Mouse (Mus musculus) CH12.LX (cell line): Measurements from ENCODE around the gene Iqschfp. TPM values are rescaled to one million over a fixed set of nuclear protein-coding genes. Genes with fewer than 3 reads are reported as not detected.

ENCODE experiments used
- DNase-seq: peaks from one replicate; pipeline ENCODE4 v3.0.0-alpha.2; 2013; ENCODE audit errors: extremely low read depth
- H3K27ac ChIP-seq: 2 replicates; pipeline ENCODE4 v1.5.1; 2012; ENCODE audit warnings: low read depth, mild to moderate bottlenecking, control low read depth, moderate library complexity; ENCODE audit not compliant: insufficient read depth
- H3K27me3 ChIP-seq: replicated peaks from 2 replicates; pipeline ENCODE3; 2012; ENCODE audit warnings: inconsistent platforms
- H3K36me3 ChIP-seq, 2 experiments: replicated peaks in 1 of 2; 2 replicates each; pipeline versions ENCODE3 to v1.6.1; 2012; ENCODE audit warnings: inconsistent platforms in 1 of 2, low read length in 1 of 2, mild to moderate bottlenecking in 1 of 2, mixed read lengths in 1 of 2, moderate library complexity in 1 of 2; ENCODE audit not compliant: control insufficient read depth in 1 of 2, insufficient read depth in 1 of 2
- H3K4me1 ChIP-seq, 2 experiments: 2 replicates each; pipeline ENCODE4 v1.6.1; 2012; ENCODE audit warnings: inconsistent platforms in 1 of 2, moderate library complexity in 1 of 2; ENCODE audit not compliant: insufficient read depth in 2 of 2, control insufficient read depth in 1 of 2
- H3K4me2 ChIP-seq: 2 replicates; pipeline ENCODE4 v1.6.1; 2012; ENCODE audit warnings: low read depth, mild to moderate bottlenecking, control low read depth; ENCODE audit not compliant: poor library complexity, insufficient read depth, severe bottlenecking
- H3K4me3 ChIP-seq, 3 experiments: fragments of 150-350 bp in 1 of 3; sonication (generic) in 1 of 3; replicated peaks in 1 of 3; 2 replicates each; pipeline versions ENCODE3 to v1.5.1; 2011 to 2012; ENCODE audit warnings: low read depth in 2 of 3, low read length in 2 of 3, mild to moderate bottlenecking in 2 of 3, moderate library complexity in 2 of 3, control low read depth in 1 of 3, improper control_type of control experiment in 1 of 3, inconsistent platforms in 1 of 3, mixed read lengths in 1 of 3; ENCODE audit not compliant: poor library complexity in 1 of 3
- H3K79me2 ChIP-seq: replicated peaks from 2 replicates; pipeline ENCODE4 v1.6.1; 2012; ENCODE audit warnings: mild to moderate bottlenecking, moderate library complexity; ENCODE audit not compliant: control insufficient read depth, poor library complexity, insufficient read depth, severe bottlenecking; ENCODE audit errors: extremely low read depth
- H3K9ac ChIP-seq: 2 replicates; pipeline ENCODE4 v1.6.1; 2012; ENCODE audit warnings: low read depth, mild to moderate bottlenecking, control low read depth, moderate library complexity; ENCODE audit not compliant: insufficient read depth
- H3K9me3 ChIP-seq: replicated peaks from 2 replicates; pipeline ENCODE3; 2012; ENCODE audit warnings: low read length, inconsistent platforms, mixed read lengths
- CHD1 ChIP-seq: IDR thresholded peaks from 2 replicates; pipeline ENCODE4 v1.6.1; 2012; ENCODE audit warnings: low read depth, low read length, improper control_type of control experiment, inconsistent platforms
- CHD2 ChIP-seq: IDR thresholded peaks from 2 replicates; pipeline ENCODE4 v1.6.1; 2011; ENCODE audit warnings: low read length, improper control_type of control experiment
- E2F4 ChIP-seq: IDR thresholded peaks from 2 replicates; pipeline ENCODE4 v1.6.1; 2011; ENCODE audit warnings: low read depth, low read length, improper control_type of control experiment; ENCODE audit not compliant: insufficient replicate concordance
- ETS1 ChIP-seq: conservative IDR thresholded peaks from 2 replicates; pipeline ENCODE4 v1.6.1; 2012; ENCODE audit warnings: low read depth, mild to moderate bottlenecking, inconsistent platforms, low read length, improper control_type of control experiment, moderate library complexity
- GABPA ChIP-seq: IDR thresholded peaks from 2 replicates; pipeline ENCODE4 v1.6.1; 2012; ENCODE audit warnings: low read depth, low read length, improper control_type of control experiment, inconsistent platforms; ENCODE audit not compliant: insufficient replicate concordance
- HCFC1 ChIP-seq: IDR thresholded peaks from 2 replicates; pipeline ENCODE4 v1.6.1; 2012; ENCODE audit warnings: low read depth, mild to moderate bottlenecking, inconsistent platforms, low read length, improper control_type of control experiment
- IRF4 ChIP-seq: IDR thresholded peaks from 2 replicates; pipeline ENCODE4 v1.6.1; 2014; ENCODE audit warnings: low read depth, mild to moderate bottlenecking, inconsistent platforms, low read length, improper control_type of control experiment
- JUN ChIP-seq: IDR thresholded peaks from 2 replicates; pipeline ENCODE4 v1.6.1; 2011; ENCODE audit warnings: low read depth, mild to moderate bottlenecking, low read length, improper control_type of control experiment, moderate library complexity; ENCODE audit not compliant: insufficient read depth
- JUND ChIP-seq: conservative IDR thresholded peaks from 2 replicates; pipeline ENCODE4 v1.6.1; 2011; ENCODE audit warnings: low read depth, low read length, improper control_type of control experiment
- MAX ChIP-seq: IDR thresholded peaks from 2 replicates; pipeline ENCODE4 v1.6.1; 2011; ENCODE audit warnings: low read length, improper control_type of control experiment
- MAZ ChIP-seq: IDR thresholded peaks from 2 replicates; pipeline ENCODE4 v1.6.1; 2012; ENCODE audit warnings: low read depth, mild to moderate bottlenecking, inconsistent platforms, low read length, improper control_type of control experiment, moderate library complexity
- MYC ChIP-seq: IDR thresholded peaks from 2 replicates; pipeline ENCODE4 v1.6.1; 2011; ENCODE audit warnings: low read depth, mild to moderate bottlenecking, improper control_type of control experiment, low read length
- NELFE ChIP-seq: IDR thresholded peaks from 2 replicates; pipeline ENCODE4 v1.6.1; 2011; ENCODE audit warnings: low read depth, low read length, improper control_type of control experiment
- PAX5 ChIP-seq: IDR thresholded peaks from 2 replicates; pipeline ENCODE4 v1.6.1; 2012; ENCODE audit warnings: low read length, inconsistent platforms, mixed read lengths
- RAD21 ChIP-seq: IDR thresholded peaks from 2 replicates; pipeline ENCODE4 v1.6.1; 2011; ENCODE audit warnings: low read depth, mild to moderate bottlenecking, low read length, improper control_type of control experiment, moderate library complexity
- RCOR1 ChIP-seq: conservative IDR thresholded peaks from 2 replicates; pipeline ENCODE4 v1.6.1; 2012; ENCODE audit warnings: low read depth, mild to moderate bottlenecking, inconsistent platforms, low read length, improper control_type of control experiment
- SIN3A ChIP-seq: IDR thresholded peaks from 2 replicates; pipeline ENCODE4 v1.6.1; 2012; ENCODE audit warnings: low read length, improper control_type of control experiment, inconsistent platforms
- SMC3 ChIP-seq: IDR thresholded peaks from 2 replicates; pipeline ENCODE4 v1.6.1; 2011; ENCODE audit warnings: low read depth, low read length, improper control_type of control experiment
- TBP ChIP-seq: conservative IDR thresholded peaks from 2 replicates; pipeline ENCODE4 v1.6.1; 2011; ENCODE audit warnings: low read depth, low read length, improper control_type of control experiment
- USF1 ChIP-seq: IDR thresholded peaks from 2 replicates; pipeline ENCODE4 v1.6.1; 2014; ENCODE audit warnings: low read depth, mild to moderate bottlenecking, inconsistent platforms, low read length, improper control_type of control experiment
- USF2 ChIP-seq: conservative IDR thresholded peaks from 2 replicates; pipeline ENCODE4 v1.6.1; 2011; ENCODE audit warnings: low read depth, low read length, improper control_type of control experiment
- ZC3H11A ChIP-seq: IDR thresholded peaks from 2 replicates; pipeline ENCODE4 v1.6.1; 2012; ENCODE audit warnings: low read depth, mild to moderate bottlenecking, inconsistent platforms, low read length, improper control_type of control experiment
- ZKSCAN1 ChIP-seq: IDR thresholded peaks from 2 replicates; pipeline ENCODE4 v1.6.1; 2012; ENCODE audit warnings: low read depth, inconsistent platforms, low read length, improper control_type of control experiment, borderline replicate concordance
- ZMIZ1 ChIP-seq: IDR thresholded peaks from 2 replicates; pipeline ENCODE4 v1.6.1; 2012; ENCODE audit warnings: low read depth, mild to moderate bottlenecking, inconsistent platforms, low read length, improper control_type of control experiment
- ZNF384 ChIP-seq: IDR thresholded peaks from 2 replicates; pipeline ENCODE4 v1.6.1; 2012; ENCODE audit warnings: low read depth, low read length, improper control_type of control experiment, inconsistent platforms
- dilution Hi-C: fragments of 300-500 bp; cut with MboI; formaldehyde crosslinking; loops from 2 replicates; pipeline ENCODE4 v1.14.3; 2020; ENCODE audit warnings: low sequenced_read_pairs; ENCODE audit not compliant: extremely low pct_unique_long_range_greater_than_20kb, extremely low pct_ligation_motif_present
- in situ Hi-C: fragments of 300-500 bp; cut with MboI; formaldehyde crosslinking; loops from 3 replicates; pipeline ENCODE4 v1.14.3; 2019; ENCODE audit warnings: low sequenced_read_pairs, low pct_ligation_motif_present, low pct_unique_long_range_greater_than_20kb, mixed read lengths
- polyA plus RNA-seq: library from polyadenylated mRNA; unstranded; fragments of >175 nt; gene quantifications from 2 replicates; pipeline ENCODE4 v1.2.1, GENCODE M21; 2012; ENCODE audit warnings: low read depth; ENCODE audit not compliant: insufficient read length
- total RNA-seq, 2 experiments: library from RNA; depleted of rRNA; stranded (reverse); fragments of 300-350 nt in 1 of 2; fragments of >200 nt in 1 of 2; gene quantifications; 2 replicates each; pipeline ENCODE4 v1.2.3; 2012 to 2014

The Iqschfp gene
- total and polyA plus RNA-seq, 3 experiments = 0.13 to 0.25 TPM; not detected in 1

DNA sequence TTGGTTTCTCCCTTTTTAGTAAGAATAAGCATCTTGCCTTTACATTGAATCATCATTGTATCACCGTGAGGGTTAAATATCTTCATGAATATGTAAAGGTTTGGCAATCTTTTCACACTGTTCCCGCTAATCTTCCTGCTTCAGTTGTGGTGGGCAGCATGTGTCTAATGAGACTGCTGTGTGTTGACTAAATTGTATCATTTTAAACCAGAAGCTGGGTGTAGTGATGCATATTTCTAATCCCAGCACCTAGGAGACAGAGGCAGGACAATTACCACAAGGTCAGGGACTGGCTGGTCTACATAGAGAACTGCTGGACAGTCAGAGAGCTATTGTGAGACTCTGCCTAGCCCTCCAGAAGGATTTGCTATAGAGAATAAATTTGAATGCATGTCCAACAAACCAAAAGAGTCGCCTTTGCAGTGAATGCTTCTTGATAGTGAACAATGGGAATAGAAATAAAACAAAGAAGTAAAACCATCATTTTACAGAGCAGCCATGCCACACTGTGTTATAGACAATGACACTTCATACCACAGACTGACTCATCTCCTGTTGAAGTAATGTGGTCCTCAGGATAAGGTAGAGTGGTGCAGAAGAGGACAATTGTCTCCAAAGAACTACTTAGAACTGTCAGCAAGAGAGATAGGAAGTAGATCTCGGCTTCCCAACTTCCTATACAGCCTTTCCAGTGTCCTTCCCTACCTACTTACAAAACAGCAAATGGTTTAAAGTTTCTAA is 310.3 kb downstream of the Iqschfp start:
- no peak overlapping the region for H3K4me3 ChIP-seq
- in situ Hi-C loops = no loop called here
- DNase-seq = no peak
- no peak overlapping the region for H3K9ac ChIP-seq
- H3K27ac ChIP-seq = no peak overlapping the region
- H3K4me2 ChIP-seq = no peak overlapping the region
- dilution Hi-C loops = no loop called here
- H3K27me3 ChIP-seq = no peaks in the 10 kb centered on the region
- no peaks in the 10 kb centered on the region for H3K4me1 ChIP-seq
- TF ChIP-seq JUN (no peak), USF2 (no peak), MYC (no peak), RAD21 (no peak), ZMIZ1 (no peak), GABPA (no peak), MAZ (no peak), TBP (no peak), PAX5 (no peak), CHD1 (no peak), HCFC1 (no peak), CHD2 (no peak), SIN3A (no peak), ZKSCAN1 (no peak), E2F4 (no peak), IRF4 (no peak), RCOR1 (no peak), MAX (no peak), NELFE (no peak), ZC3H11A (no peak)
- no peaks in the 10 kb centered on the region for H3K36me3 ChIP-seq
- H3K9me3 ChIP-seq = no peaks in the 10 kb centered on the region
- H3K79me2 ChIP-seq = 0 out of 2 replicates have a peak, but pooled peaks cover 2% of the 10 kb centered on the region

DNA sequence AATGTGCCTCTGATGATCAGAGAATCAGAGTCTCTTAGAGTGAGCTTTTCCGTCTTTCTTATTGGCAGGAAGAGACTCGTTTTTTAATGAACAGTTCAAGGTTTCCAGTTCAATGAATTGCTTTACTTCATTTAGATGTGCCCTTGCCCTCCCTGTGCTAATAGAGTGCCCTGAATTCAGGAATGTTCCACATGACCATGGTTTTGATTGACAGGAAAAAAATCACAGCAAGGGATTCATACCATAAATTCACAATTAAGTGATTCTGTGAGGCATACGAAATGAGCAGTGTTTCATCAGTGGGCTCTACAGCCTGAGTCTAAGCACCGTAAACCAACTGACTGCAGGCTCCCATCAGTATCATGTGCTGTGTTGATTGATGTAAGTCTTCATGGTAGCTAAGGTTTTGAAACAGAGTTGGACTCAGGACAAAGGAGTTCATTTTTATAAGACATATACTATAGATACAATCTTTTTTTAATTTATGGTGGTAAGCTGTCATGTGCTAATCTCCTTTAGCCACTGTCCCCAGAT is 312.0 kb downstream of the Iqschfp start:
- DNase-seq = no peak
- Histone ChIP-seq H3K4me2 (no peak overlapping the region), H3K4me1 (no peaks in the 10 kb centered on the region), H3K27me3 (no peaks in the 10 kb centered on the region), H3K79me2 (0 out of 2 replicates have a peak, but pooled peaks cover under 1% of the 10 kb centered on the region), H3K4me3 (no peak overlapping the region), H3K36me3 (no peaks in the 10 kb centered on the region), H3K9ac (no peak overlapping the region), H3K27ac (no peak overlapping the region), H3K9me3 (no peaks in the 10 kb centered on the region)
- dilution Hi-C loops (no loop called here), in situ Hi-C loops (no loop called here)
- TF ChIP-seq SMC3 (no peak), ZNF384 (no peak), MYC (no peak), MAZ (no peak), CHD2 (no peak), ETS1 (no peak), USF1 (no peak), JUND (no peak)
